Mouse (Mus musculus): ENCODE data around the gene Rtp4.
A peak's percentile ranks its signal among the peaks of the same experiment; 100 is the strongest.

Gene Rtp4

DNA sequence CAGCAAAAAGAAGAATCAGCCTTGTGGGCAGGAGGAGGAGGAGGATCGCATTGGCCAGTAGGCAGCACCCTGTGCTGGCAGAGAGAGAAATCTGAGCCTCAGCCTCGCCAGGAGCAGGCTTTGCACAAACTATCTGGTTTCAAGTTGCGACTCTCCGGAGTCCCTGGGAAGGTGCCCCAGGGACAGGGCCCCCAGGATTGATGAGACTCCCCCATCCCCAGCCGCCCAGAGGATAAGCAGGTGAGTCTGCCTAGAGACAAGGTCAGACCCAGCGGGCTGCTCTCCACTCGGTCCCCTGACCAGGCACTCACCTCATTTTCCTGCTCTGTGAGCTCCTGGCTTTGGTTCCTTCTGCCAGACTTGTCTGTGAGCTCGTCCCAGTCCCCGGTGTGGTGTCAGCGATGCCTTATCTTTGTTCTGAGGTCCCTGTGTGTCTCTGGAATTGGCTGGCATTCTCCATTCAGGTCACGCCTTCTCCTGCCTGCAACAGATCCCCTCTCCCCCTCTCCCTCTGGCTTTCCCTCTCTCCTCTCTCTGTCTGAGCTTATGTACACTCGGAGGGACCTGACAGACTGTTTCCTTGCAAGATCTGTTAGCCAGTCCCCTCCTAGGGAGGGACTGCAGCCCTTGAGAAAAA, at the start of gene Rtp4, which contains the start of gene Masp1:
Gene Rtp4 (plus strand): TSS at position 57 of the 637 bp plus-strand sequence.
Gene Masp1 (minus strand): TSS at position 581 of the 637 bp plus-strand sequence.
- peak; percentile 54 for DNase-seq (ENCODE audit: low read depth, low spot score)

DNA sequence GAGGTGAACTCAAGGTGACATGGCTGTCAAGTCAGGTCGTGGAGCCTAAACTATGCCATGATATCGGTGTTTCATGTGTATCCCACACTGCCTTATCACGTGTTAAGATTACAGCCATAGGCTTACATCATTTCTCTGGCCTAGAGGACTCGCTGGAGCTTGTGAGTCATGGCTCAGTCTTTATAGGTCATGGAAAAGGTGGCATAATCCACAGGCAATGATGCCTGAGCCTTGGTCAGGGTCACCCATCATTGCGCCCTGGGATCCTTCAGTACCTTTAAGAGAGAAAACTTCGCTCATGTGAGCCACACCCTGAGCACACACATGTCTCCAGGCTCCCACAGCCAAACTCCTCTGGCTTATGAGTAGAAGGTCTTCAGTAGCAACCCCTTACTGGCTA, 48.5 kb upstream of the Rtp4 start:
- no peak for DNase-seq (ENCODE audit: low read depth, low spot score)

DNA sequence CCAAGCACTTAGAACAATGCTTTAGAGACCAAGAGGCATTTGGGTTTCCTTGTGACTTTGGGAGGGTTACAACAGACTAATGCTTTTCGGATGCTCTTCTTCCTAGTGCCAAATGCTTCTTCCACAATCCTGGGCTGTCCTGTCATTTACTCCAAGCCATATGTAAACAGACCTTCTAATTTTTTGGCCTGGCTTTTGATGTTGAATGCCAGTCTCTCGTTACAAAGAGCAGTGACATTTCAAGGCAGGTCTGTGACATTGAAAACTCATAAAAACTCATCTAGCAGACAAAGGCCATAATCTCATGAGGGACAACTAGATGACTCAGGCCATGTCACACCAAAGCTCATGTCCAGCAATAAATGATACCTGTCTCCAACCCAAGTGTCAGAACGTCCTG, 48.0 kb upstream of the Rtp4 start:
- no peak for DNase-seq (ENCODE audit: low read depth, low spot score)

DNA sequence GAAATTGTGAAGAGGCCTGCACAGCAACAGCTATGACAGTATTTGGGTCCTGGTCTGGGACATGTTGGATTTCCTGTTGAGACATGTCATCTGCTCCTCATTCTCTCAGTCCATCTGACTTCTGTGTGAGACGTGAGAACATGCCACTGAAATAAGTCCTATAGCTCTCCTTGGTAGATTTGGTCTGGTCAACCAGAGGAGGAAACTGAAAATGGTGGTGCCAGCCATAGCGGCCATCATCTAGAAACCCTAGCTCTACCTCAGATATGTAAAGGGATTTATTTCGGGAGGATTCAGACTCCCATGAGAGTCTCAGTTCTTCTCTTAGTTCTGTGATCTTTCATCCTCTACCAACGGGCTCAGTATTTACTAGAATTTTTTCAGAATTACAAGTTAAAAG, 44.4 kb upstream of the Rtp4 start:
- DNase-seq (ENCODE audit: low read depth, low spot score) = no peak

DNA sequence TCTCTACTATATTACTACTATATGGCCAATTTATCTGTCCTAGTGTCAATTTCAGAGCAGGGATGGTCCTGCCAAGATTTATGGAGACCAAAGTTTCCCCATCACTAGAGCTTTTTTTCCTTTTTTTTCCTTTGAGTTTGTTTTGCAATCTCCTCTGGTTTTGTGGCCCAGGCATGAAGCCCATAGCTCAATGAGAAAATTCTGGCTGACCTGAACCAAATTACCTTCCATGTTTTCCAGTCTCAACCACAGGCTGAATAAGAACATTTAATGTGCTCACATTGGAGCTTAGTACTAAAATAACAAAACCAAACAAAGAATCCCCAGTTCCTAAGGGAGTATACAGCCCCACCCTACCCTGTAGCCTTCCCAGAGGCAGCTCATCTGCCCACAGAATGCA, 43.5 kb upstream of the Rtp4 start:
- DNase-seq (ENCODE audit: low read depth, low spot score) = peak; percentile 7

DNA sequence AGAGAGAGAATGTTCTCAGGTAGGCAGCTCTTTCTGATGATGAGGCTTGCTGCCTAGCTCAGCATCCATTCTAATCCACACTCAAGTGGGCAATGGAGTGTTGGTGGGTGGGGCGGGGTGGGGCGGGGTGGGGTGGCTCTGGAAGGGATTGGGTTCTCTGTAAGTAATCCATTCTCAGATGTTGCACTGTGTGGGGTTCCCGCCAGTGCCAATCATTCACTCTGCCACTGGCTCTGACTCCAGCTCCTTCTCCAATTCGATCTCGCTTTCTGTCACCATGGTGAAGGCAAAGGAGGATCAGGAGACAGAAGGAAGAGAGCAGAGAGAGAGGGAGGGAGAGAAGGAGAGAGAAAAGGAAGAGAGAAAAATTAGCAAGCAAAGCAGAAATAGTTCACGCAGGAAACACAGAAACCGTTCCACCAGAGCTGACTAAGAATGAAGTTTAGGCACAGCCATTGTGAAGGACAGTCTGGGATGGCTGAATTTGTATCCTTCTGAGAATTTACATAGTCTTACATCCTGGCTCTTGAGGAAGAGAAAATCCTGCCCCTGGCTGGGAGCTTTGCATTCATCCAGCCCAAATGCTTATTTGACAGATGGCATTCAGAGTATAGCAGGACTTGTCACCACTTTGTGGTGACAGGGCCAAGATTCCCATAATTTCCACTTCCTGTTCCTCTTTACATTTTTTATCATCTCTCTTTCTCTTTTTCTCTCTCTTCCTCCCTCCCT, 40.1 kb upstream of the Rtp4 start:
- DNase-seq (ENCODE audit: low read depth, low spot score) = no peak

DNA sequence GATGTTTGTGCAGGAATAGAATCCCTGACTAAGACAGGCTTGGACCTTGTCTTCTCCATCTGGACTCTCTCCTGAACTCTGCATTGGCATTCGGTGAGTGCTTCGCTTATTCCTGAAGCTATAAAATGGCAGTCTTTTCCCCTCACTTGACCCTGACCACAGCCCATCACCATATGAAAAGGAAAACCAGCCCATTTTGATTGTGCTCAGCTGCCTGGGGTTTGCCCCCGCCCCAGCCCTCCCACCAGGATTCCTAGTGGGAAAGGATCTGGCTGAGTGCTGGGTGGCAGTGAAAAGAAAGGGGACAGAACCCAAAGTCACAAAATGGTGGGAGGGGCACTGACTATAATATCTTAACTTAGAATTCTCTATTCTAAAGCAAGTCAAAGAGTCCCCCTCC, 37.9 kb upstream of the Rtp4 start:
- no peak for DNase-seq (ENCODE audit: low read depth, low spot score)

DNA sequence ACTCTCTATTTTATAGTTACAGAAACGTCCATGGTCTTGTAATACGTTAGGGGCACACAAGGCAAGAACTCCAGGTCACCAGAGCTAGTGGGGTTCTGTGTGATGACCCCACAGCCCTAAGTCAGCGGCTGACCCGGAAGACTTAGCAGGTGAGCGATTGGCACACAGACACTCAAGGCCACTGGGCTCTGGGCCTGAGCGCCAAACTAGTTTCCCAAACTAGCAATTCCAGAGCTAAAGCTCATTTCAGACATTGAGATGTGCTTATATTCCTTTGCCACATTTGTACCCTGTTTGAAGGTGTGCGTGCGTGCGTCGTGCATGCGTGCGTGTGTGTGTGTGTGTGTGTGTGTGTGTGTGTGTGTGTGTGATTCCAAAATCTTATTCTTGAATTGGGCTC, 37.2 kb upstream of the Rtp4 start:
- no peak for DNase-seq (ENCODE audit: low read depth, low spot score)

DNA sequence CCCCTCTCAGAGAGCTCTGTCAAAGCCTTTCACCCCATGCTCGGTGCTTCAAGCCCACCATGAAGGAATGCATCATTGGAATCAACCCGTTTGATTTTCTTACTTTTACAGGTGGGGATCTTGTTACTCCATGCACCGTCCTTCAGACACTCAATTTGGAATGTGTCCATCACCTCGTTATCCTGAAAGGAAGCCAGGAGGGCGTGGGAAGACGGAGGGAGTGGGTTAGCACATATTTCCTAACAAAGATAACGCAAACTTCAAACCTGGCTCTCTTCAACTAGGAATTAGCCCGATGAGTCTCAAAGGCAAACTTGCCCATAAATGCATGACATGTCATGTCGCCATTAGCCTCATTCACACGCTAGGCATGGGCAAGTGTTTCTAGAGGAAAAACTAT, 36.8 kb upstream of the Rtp4 start:
- no peak for DNase-seq (ENCODE audit: low read depth, low spot score)

DNA sequence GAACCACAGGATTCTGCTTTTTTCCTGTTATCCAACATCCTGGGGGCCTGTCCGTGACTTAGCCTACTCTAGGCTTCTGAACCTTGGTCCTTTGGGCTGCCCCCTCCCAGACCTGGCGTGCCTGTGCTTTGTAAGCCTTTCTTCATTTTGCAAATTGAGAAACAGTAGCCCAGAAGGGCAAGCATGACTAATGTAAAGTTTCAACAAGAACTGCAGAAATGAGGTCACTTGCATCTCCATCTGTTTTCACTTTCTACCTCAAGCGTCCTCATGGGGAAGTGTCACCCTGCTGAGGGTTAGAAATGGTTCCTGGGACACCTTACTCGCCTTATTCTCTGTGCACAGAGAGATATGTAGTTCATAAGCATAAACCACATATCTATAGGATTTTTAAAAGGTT, 27.3 kb upstream of the Rtp4 start:
- no peak for DNase-seq (ENCODE audit: low read depth, low spot score)

DNA sequence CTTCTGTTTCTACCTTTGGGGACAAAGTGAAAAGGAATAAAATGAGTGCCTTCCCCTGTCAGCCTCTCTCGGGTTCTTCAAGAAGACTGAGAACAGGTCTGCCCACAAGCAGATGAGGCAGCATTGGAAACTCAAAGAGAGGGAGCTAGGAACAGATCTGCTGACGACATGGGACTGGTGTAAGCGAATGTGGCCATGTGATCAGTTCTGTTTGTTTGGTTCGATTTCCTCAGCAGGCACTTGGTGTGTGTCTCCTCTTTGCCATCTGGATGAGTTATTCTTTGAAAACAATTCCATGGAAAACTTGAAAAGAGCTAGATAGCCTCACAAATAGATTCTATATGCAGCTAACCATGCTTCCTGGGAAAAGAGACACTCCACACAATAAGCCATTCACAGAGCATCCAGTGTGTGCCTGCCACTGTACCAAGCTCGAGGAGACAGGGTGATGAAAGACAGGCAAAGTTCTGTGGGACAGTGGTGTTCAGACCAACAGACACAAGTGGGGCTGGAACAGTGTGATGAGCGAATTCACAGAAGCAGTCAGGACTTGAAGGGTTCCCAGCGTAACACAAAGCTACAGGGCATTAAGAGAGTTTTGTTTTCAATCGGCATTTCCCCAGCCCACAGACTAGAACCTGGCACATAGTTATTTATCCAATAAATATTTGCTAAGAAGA, 23.7 kb upstream of the Rtp4 start:
- DNase-seq (ENCODE audit: low read depth, low spot score) = no peak

DNA sequence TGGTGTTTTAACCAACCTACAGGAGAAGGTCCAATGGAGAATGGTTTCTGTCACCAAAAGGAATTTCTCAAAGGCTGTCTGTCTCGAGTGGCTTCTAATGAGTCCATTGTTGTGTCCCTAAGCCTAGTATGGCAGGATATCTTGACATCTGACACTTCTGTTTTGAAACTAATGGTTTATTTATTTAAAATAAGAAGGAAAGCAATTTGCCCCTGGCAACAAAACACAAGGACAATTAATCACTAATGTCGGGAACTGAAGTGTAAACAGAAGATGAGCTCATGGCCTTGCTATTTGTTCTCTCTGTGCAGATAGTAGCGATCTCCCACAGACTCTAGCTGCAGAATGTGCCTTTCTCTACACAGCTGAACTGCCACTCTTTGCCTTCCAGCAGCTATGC, 22.7 kb upstream of the Rtp4 start:
- no peak for DNase-seq (ENCODE audit: low read depth, low spot score)

DNA sequence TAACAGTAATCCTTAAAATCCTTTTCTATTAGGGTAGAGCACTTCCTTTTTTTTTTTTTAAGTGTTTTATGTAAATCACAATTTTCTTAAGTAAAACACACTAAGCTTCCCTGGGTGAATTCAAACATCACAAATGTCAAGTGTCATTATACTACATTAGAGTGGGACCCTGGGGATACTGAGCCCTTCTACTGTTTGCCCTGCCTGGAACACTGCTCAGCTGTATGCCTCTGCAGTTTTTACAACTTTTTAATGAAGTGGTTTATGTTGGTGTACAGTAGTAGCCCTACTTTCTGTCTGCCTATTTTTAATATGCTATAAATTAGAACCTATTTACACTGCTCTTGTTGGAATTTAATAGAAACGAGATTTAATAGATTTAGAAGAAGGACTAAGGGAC, 22.2 kb upstream of the Rtp4 start:
- DNase-seq (ENCODE audit: low read depth, low spot score) = no peak

DNA sequence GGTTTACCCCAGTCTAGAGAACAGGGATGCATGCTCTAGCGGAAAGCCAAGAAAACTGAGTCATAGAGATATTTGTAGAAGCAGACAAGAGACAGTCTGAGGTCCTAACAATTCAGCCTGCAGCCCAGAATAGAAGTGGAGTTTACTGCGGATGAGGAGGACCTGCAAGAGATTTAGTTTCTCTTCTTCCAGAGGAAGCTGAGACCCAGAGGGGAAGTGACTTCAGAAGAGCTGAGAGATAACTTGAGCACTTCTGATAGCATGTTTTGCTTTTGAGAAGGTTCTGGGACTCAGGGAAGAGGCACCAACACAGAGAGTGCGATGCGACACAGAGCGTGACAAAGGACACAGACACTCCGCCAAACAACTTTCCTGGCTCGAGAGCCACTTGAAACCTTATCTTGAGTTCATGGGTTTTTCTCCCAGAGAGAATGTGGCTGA, 21.4 kb upstream of the Rtp4 start:
- peak; percentile 10 for DNase-seq (ENCODE audit: low read depth, low spot score)

DNA sequence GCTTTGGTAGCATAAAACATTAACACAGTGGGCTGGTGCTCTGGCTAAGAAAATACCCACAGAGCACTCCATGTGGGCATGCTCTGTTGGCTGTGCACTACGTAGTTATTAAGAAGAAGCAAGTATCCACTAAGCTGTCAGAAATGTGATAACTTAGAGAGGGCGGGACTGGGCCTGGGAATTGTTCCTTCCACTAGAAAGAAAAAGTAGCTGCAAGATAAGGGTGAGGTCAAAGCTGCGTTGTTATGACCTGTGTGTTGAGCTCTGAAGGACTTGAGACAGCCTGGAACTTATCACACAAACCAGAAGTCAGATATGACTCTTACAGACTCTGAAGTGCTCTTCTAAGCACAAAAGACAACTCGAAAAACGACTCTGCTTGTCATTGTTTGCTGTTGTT, 19.5 kb upstream of the Rtp4 start:
- no peak for DNase-seq (ENCODE audit: low read depth, low spot score)

DNA sequence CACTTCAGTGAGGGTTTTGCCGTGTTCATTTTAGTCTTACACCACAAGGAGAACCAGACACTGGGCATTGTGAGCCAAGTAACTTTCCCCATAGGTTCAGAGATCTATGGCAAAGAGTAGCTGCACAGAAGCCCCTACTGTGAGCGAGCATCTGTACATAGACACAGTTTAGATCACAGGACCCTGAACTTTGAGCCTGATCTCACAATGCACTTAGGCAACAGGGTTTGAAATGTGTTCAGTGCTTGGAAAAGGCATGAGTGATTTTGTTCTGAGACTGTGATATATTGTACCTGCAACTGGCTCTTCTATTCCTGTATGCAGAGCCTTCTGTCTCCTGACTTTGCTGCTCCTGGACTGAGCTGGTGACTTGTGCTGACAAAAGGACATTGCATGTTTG, 18.8 kb upstream of the Rtp4 start:
- DNase-seq (ENCODE audit: low read depth, low spot score) = no peak

DNA sequence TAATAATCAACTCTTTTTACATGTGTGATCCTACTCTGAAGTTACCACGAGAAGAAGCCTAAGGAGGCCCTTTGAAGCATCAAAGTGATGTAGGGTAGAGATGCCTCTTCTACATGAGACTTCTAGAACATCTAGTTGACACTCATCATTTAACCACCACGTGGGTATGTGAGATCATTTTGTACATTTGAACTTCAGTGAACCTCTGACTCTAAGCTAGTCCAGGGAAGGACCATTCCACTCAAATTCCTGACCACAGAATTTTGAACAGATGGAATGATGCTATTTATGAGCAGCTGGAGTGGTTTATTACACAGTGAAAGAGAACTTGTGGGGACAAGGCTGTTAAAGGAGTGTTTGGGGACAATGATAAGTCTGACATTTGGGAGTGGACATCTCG, 17.6 kb upstream of the Rtp4 start:
- DNase-seq (ENCODE audit: low read depth, low spot score) = no peak

DNA sequence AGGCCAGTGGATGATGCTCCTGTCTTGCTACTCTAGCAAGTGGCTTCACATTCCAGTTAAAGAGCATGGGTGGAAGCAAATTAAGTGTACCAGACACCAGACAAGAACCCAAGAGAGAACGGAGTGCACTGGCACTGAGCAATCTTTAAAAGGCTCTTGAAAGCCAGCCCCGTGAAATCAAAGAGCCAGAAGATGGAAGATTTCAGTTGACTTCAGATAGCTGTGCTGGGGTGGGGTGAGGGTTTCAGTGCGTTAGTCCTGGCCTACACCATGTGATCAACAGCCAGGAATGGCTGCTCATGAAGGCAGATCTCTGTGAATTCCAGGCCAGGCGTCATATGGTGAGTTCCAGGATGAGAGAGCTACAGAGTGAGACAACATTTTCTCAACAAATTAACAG, 16.7 kb upstream of the Rtp4 start:
- DNase-seq (ENCODE audit: low read depth, low spot score) = no peak

DNA sequence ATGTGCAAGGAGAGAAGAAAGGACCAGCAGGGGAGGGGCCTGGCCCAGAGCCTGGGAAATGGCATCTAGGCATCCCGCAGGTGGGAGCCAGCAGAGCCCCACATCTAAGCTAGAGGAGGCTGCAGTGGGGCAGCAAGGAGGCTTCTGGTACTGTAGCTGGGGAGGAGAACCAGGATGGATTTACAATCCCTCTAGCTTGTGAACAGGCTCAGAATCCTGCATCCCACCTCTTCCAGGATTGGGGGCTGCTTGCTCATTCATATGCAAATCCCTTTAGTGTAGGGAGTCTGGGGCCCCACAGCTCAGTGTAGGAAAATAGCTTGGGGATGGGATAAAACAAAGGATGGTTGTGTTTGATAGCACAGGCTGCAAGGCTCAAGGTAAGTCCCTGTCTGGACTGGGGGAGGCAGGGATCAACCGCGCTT, 15.8 kb upstream of the Rtp4 start:
- no peak for DNase-seq (ENCODE audit: low read depth, low spot score)

DNA sequence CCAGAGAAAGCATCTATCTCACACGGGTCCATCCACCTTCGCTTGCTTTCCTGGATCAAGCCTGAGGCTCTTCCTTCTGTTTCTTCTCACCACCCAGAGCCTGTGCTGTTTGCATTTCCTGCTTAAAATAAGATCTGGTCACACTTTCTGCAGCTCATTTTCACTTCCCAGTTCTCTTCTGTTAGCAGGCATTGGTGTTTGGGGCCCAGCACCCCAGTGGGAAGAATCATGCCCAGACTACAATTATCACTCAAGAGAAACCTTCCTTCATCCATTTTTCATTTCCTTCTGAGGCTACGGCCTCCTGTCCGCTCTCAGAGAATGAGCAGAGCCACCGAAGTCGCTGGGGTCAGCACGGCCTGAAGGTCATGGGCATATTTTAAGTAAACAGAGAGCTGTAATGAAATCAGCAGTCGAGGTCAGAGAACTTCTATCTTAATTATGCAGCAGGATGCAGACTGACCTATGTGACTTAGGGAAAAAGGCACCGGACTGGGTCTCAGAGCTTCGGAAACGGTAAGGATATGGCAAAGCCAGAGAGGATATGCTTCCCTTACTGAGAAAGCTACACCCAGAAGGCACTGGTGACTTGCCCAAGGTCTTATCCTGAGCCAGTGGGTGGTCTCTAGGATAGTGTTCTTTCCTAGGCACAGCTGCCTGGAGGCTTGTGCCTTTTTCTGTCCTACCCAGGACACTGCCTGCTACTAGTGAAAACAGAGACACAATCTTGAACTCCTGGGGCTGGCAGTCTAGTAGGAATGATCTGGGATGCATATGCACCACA, 14.0 kb upstream of the Rtp4 start:
- DNase-seq (ENCODE audit: low read depth, low spot score) = no peak

DNA sequence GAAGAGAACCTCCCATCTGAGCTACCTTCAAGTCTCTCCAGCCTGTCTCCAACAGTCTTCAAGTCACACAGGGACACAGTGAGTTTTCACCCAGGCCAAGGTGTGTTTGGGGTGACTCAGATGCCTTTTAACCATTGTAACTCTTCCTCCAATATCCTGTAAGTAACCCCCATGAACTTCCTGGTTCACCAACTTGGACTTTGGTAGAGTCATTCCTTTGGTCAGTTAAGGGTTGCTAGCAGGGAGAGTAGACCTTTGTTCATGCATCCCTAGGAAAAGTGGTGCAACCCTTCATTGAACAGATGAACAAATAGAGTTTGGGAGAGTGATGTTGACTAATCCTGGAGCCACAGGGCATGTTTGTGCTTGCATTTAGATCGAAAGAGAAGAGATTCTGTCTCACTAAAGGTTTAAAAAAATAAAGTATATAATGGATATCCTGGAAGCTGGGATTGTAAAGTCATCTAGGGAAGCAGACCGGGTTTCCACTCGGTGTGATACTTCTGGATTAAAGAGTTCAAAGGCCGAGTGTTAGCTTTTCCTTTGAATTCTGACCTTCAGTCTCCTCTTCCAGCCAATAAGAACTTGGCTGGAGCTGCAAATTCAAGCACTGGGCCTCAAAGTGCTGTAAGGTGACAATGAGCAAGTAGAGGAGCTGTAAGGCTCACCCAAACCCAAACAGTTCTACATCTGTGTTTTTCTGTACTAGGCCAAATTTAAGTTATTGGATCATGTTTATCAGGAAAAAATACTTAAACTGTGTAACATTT, 8.7 kb upstream of the Rtp4 start:
- DNase-seq (ENCODE audit: low read depth, low spot score) = no peak

Data from skeletal muscle tissue, adult 2 months (tissue).